Mouse (Mus musculus) hindlimb bud, embryonic 11.5 days (tissue): ENCODE data around the gene Sesn1.
A peak's percentile ranks its signal among the peaks of the same experiment; 100 is the strongest.
"Not testable (repeated sequence)": the region's sequence is repeated elsewhere in the genome, so short reads cannot be mapped to it uniquely, and the experiment has no call there.

Experiments used
- DNase-seq: peaks from one replicate; pipeline ENCODE4 v3.0.0-alpha.2; 2012; ENCODE audit warnings: low read depth, low spot score; ENCODE audit errors: extremely low spot score

The Sesn1 gene

DNA sequence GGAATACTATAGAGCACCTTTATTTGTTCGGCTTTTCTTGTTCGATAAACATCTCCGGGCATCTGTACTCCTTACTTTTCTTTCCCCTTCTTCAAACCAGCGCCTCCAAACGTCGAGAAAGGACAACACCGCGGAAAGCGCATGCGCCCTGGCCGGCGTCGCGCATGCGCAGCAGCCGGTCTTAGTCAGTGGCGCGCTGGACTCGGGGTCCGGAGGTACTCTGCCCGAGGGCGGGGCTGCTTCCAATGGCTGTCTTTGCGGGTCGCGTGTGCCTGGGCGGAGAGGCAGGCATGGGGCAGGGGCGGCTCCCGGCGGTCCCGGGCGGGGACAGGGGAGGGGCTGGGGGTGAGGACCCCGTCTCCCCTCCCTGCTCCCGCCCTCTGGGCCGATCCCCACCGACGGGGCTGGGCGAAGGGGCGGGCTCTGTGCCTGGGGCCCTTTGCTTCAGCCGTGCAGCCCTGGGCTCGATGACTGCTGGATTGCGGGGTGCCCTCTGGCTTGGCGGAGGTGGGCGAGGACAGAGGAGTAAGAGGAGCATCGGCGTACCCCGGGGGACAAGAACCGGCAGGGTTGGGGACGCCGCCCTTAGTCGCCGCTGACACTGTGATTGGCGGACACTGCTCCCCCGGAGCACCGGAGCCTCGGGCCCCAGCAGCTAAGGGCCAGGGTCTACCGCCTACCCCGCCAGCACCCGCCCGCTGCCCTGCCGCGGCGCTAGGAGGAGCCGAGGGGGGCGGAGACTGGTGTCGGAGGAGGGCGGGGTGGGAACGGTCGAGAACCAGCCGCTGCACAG, at the start of gene Sesn1, which contains the start of gene Cep57l1:
Gene Sesn1 (plus strand): TSS at position 165 of the 793 bp plus-strand sequence.
Gene Cep57l1 (minus strand): TSS at position 101 of the 793 bp plus-strand sequence.
- DNase-seq, result peak; percentile 95

DNA sequence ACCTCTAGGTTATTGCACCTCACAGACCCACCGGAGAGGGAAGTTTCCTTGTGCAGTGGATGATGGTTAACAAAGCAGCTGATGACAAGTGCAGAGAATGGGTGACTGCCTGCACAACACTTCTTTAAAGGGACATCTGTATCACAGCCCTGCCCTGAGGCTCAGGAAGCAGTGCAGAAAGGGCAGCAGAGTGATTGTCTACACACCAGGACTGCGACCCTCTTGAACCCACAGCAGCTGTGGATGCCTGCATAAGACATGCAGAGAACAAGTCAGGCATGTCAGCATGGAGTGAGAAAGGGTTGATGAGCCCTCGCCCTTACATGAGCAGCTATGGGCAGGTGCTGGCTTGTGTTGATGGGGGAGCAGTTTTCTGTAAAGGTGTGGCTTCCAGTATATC, 48.9 kb upstream of the Sesn1 start:
- DNase-seq, result no peak

DNA sequence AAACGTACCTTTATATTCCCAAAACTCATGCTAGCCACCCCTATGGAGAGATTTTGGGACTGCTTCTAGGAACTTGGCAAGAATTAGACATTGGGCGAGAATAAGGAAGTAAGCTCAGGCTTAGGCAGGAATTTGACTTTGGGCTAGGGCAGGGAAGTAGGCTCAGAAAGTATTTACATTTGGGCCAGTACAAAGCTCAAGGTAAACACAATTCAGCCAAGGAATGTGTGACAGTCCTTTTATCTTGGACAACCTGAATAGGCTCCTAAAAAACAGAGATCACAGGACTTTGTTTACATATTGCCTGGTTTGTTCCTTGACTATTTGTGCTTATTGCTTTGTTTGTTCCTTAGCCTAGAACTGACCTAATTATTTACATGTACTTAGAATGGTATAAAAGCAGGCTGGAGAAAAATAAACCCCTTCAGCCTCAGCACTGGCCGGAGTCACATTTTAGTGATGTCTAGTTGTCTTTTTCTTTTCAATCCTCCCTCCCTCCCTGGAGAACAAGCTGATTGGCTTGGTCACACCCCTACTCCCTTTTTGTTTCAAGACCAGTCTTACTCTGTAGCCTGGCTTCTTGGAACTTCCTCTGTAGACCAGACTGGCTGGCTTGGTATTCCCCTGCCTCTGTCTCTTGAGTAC, 45.9 kb upstream of the Sesn1 start:
- DNase-seq, result no peak

DNA sequence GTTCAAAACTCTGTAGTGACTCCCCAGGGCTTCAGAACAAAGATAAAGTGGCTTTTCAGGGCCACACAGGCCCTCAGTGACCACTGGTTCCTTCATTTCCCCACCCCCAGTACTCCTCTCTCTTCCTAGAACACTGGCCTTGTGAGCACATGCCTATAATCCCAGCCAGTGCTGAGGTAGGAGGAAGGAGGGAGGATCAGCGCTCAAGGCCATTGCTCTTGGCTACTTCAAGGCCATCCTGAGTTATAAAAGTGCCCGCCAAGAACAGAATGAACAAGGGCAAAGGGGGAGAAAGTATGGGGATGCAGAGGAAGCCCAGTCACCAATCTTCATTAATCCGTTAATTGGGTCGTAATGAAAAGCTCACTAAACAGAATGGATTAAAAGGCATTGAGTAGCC, 44.1 kb upstream of the Sesn1 start:
- DNase-seq, result no peak

- no peak for DNase-seq
Measured at GRCm38 (mm10) chr10:41766280-41766679, 43.5 kb upstream of the Sesn1 start.

DNA sequence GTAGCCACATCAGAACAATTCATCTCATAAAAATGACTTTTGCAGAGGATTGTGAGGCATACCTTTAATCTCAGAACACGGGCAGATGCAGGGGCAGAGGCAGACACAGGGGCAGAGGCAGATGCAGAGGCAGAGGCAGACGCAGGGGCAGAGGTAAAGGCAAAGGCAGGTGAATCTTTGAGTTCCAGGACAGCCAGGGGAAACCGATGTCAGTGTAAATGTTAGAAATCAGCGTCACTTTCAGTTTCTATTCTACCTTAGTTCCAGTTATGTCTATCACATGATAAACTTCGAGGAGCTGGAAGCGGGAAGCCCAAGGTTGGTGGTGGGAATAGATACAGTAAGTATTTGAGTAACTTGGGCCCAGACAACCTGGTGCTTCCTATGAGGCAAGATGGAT, 42.5 kb upstream of the Sesn1 start:
- no peak for DNase-seq

- DNase-seq, result no peak
Measured at GRCm38 (mm10) chr10:41792375-41792774, 17.4 kb upstream of the Sesn1 start.

DNA sequence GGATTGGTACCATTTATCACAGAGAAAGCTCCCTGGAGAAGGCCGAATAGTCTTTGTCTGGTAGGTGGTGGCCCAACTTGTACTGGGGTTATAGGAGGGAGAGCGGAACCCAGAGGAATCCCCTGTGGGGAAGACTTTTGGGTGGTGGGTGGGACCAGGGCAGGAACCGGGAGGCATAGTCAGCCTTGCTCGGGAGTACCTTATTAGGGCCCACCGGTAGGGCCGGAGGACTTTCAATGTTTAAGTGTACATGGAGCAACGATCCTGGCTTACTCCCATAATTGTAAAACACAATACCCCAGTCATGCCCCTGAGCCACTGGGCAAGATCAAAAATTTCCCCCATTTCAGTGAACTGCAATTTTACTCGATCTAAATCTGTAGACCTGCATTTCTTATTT, 12.5 kb upstream of the Sesn1 start:
- no peak for DNase-seq

GRCm38 (mm10) chr10:41803467-41803866, 6.3 kb upstream of the Sesn1 start:
- DNase-seq, result no peak

GRCm38 (mm10) chr10:41804711-41805110, 5.0 kb upstream of the Sesn1 start:
- no peak for DNase-seq

GRCm38 (mm10) chr10:41805729-41806355, 3.9 kb upstream of the Sesn1 start:
- DNase-seq, result no peak

DNA sequence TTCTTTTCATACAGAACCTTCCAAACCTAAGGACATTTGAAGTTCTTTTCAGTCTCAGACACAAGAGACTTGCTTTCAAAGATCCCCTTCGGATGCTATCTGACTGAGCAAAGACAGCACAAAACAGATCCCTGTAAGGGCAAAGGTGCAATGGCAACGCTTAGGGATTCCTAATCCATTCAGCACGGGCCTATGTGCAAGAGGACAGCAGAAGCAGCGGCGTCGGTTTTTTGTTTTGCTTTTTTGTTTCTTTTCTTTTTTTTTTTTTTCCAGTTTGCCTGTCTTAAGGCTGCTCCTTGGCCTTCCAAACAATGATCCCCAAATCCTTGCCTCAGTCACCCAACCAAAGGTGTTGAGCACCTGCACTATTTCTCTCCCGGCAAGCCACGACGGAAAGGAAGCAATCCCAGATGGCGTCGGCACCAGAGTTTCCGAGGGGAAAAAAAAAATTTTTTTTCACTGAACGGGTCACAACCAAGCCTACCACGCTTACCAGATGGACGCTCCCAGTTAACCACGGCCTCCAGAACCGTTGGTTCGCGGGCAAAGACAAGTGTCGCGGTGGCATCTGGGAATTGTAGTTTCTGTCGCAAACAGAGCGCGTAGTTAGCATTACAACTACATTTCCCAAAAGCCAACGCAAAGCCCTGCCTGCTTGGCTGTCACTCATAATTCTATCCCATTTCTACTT, 510 bp upstream of the Sesn1 start:
- no peak for DNase-seq

DNA sequence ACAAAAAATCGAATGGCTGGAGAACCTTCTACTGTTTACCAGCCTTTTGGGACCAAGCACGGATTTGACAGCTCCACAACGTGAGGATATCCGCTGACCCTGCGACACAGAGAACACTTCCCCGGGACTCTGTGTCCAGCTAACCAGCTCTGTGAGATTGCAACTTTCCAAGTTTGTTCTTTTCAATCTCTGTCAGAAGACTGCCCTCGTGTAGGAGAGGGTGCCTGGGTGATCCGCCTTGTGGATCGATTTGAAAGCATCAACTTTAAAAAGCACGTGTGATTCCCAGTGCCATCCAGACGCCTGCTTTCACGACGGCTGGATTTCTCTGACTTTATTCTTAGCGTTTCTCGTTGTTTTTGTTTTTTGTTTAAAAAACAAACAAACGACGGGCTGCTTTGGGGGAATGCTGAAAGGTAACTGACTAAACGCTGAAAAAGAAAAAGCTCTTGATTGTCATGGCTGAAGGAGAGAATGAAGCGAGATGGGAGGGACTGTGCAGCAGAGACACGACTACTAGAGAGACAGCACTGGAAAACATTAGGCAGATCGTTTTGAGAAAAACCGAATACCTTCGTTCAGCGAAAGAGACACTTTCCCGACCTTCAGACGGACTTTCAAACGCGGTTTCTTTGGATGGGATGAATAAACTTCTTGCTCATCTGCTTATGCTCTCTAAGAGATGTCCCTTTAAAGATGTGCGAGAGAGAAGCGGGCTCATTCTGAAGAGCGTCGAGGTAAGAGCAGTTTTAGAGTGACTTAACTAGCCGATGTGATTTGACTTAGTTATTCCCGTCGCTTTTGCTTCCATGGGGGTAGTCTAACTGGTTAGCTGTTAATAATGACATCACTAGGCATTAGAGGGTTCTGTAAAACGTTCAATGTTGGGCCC, 1.1 kb downstream of the Sesn1 start:
- DNase-seq, result no peak

DNA sequence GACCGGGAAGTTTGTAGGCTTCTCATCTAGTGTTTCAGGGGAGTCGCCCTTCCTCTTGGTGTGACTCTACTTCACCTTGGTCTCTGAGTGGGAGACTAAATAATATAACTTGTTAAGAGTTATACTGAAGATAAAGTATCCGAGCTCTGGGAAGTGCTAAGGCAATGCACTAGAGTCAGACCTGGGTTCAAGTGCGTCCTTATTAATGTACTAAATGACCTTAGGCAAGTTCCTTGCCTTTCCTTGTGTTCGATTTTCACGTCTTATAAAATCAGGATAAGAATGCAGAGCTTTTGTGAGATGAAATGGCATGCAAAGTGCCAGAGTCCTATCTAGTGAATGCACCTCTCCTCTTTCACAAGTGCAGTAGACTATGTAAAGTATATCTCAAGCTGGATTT, 2.8 kb downstream of the Sesn1 start:
- DNase-seq, result no peak

DNA sequence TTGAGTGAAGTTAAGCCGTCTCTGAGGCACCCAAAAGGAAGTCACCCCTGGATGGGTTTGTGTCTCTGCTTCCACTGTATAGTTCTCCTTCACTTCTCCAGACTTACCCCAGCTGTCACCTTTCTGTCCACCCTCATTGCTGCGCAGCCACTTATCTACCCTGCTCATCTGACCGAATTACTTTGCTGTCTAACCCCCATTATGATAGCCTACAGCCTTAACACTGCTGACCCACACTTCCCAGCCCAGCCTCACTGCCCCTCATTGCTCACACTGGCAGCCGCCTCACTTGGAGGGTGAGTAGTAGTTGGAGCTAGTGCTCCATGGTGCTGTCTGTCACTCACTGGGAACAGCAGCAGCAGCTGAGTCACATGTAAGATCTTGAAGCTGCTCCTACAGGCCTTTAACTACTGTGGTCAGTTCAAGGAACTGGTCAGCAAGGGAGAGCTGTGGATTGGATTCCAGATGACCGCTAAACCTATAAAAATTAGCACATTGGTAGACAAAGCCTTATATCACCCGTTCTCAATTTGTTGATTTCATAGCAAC, 4.6 kb downstream of the Sesn1 start:
- DNase-seq, result no peak

DNA sequence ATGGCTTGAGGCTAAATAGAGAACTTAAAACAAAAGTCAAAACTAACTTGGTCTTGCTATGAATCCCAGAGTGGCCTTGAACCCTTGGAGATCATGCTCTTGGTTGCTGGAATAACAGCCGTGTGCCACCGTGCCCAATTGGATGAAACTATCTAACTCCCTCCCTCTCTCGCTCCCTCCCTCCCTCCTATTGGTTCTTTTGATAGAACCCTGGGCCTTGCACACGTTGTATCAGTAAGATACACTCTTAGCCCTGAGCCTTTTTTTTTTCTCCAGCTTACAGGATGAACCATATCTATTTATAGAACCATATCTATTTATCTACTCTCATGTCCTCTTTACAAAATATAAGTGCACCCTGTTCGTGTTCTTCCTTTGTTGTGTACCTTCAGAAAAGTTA, 6.8 kb downstream of the Sesn1 start:
- DNase-seq, result no peak

- DNase-seq, result no peak
Measured at GRCm38 (mm10) chr10:41818036-41818732, 8.4 kb downstream of the Sesn1 start.

DNA sequence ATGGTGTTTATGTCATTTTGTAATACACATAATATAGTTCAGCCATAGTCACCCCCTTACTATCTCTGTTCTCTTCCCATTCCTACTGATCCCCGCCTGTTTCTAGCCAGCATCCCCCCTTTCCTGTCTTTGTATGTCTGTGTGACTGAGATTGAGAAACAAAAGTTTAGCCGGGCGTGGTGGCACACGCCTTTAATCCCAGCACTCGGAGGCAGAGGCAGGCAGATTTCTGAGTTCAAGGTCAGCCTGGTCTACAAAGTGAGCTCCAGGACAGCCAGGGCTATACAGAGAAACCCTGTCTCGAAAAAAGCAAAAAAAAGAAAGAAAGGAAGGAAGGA, 9.0 kb downstream of the Sesn1 start:
- DNase-seq, result not testable (repeated sequence)

GRCm38 (mm10) chr10:41819307-41819706, 9.6 kb downstream of the Sesn1 start:
- no peak for DNase-seq

DNA sequence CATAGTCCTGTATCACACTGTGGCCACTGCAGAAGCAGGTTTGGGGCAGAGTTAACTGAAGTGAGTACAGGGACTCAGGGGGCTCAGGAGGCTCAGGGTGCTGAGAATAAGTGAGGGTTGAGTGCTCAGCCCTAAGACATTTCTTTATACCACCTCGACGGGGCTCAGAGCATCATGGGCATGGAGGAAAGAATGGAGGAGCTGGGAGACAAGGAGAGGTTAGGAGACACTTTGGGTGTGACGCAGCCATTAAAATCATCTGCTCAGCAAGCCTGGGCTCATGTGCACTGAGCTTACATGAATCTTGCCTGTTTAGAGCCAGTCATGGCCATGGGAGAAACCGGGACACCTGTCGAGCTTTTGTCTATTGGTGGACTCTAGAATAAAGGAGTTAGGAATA, 10.7 kb downstream of the Sesn1 start:
- no peak for DNase-seq
